Mouse (Mus musculus) myocyte (in vitro differentiated cells): ENCODE results near the gene Rps5.

Source experiments
- E2F4 ChIP-seq: IDR thresholded peaks from one replicate; pipeline ENCODE4 v1.6.1; 2011; ENCODE audit warnings: mild to moderate bottlenecking, control low read depth, moderate library complexity; ENCODE audit not compliant: insufficient read depth
- MYOD1 ChIP-seq, 3 experiments: IDR thresholded peaks; one replicate each; pipeline ENCODE4 v1.6.1; 2011; ENCODE audit warnings: control low read depth in 2 of 3, low read depth in 2 of 3, mild to moderate bottlenecking in 2 of 3, moderate library complexity in 1 of 3; ENCODE audit not compliant: insufficient read length in 2 of 3, control insufficient read depth in 1 of 3
- POLR2A ChIP-seq: IDR thresholded peaks from one replicate; pipeline ENCODE4 v1.6.1; 2011; ENCODE audit warnings: low read depth, mild to moderate bottlenecking, control low read depth, moderate library complexity; ENCODE audit not compliant: insufficient read length
- TCF12 ChIP-seq: IDR thresholded peaks from one replicate; pipeline ENCODE4 v1.6.1; 2011; ENCODE audit warnings: mild to moderate bottlenecking, control low read depth; ENCODE audit not compliant: poor library complexity, insufficient read depth, severe bottlenecking
- USF1 ChIP-seq: IDR thresholded peaks from one replicate; pipeline ENCODE4 v1.6.1; 2011; ENCODE audit warnings: low read depth, mild to moderate bottlenecking, control low read depth, moderate library complexity

DNA sequence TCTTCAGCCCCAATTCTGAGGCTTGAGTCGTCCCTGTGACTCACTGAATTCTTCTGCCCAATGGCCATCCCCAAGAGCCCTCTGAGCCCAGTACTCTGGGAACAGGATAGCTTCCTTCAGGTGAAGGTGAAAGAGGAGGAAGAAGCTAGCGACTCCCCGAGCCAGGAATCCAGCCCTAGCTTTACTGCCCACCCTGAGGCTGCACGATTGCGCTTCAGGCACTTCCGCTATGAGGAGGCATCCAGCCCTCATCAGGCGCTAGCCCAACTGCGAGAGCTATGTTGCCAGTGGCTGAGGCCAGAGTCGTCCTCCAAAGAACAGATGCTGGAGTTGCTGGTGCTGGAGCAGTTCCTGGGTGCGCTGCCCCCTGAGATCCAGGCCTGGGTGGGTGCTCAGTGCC lies 18.5 kb upstream of the Rps5 start:
- TF ChIP-seq USF1 (no peak), POLR2A (no peak), MYOD1 (IDR thresholded peaks at IDR 0.05; ENCODE audit: control insufficient read depth in 1 of 3, insufficient read length in 2 of 3, low read depth in 2 of 3) (no peak), E2F4 (no peak), TCF12 (no peak)
